Mouse (Mus musculus) C2C12 (cell line): ENCODE results near the gene Cox8b.

Experiments
- CEBPB ChIP-seq: IDR thresholded peaks from one replicate; pipeline ENCODE4 v1.6.1; 2011; ENCODE audit warnings: low read depth, mild to moderate bottlenecking, control low read depth, moderate library complexity
- CTCF ChIP-seq: IDR thresholded peaks from one replicate; pipeline ENCODE4 v1.5.1; 2011; ENCODE audit not compliant: control insufficient read depth, insufficient read depth, insufficient read length
- MAX ChIP-seq: IDR thresholded peaks from one replicate; pipeline ENCODE4 v1.6.1; 2011; ENCODE audit warnings: mild to moderate bottlenecking, control low read depth
- MYOD1 ChIP-seq: IDR thresholded peaks from one replicate; pipeline ENCODE4 v1.6.1; 2011; ENCODE audit warnings: low read depth; ENCODE audit not compliant: control insufficient read depth, insufficient read length
- MYOG ChIP-seq: IDR thresholded peaks from one replicate; pipeline ENCODE4 v1.6.1; 2011; ENCODE audit not compliant: control insufficient read depth, insufficient read length; ENCODE audit errors: extremely low read depth
- USF1 ChIP-seq: IDR thresholded peaks from one replicate; pipeline ENCODE4 v1.6.1; 2011; ENCODE audit warnings: low read depth, mild to moderate bottlenecking, control low read depth, moderate library complexity

GRCm38 (mm10) chr7:140894611-140895010, 5.6 kb downstream of the Cox8b start:
- TF ChIP-seq CTCF (no peak), MYOD1 (no peak), USF1 (no peak), MYOG (no peak), MAX (no peak), CEBPB (no peak)
